Mouse (Mus musculus) thymus, adult 2 months (tissue): Measurements from ENCODE around the gene Zfp366. TPM values are rescaled to one million over a fixed set of nuclear protein-coding genes. Genes with fewer than 3 reads are reported as not detected.
A peak's percentile ranks its signal among the peaks of the same experiment; 100 is the strongest.

Source experiments
- DNase-seq: peaks from one replicate; pipeline ENCODE4 v3.0.0; 2021
- H3K27ac ChIP-seq: fragments of 200-500 bp; 2 replicates; pipeline ENCODE4 v1.5.1; 2012; ENCODE audit warnings: low read length, control low read depth; ENCODE audit not compliant: control insufficient read depth, insufficient read depth
- H3K27me3 ChIP-seq: fragments of 200-500 bp; 2 replicates; pipeline ENCODE4 v1.6.1; 2012; ENCODE audit warnings: mild to moderate bottlenecking, low read length, moderate library complexity, mixed read lengths; ENCODE audit not compliant: control insufficient read depth, insufficient read depth
- H3K36me3 ChIP-seq: fragments of 200-500 bp; 2 replicates; pipeline ENCODE4 v1.6.1; 2012; ENCODE audit warnings: mild to moderate bottlenecking, low read length, moderate library complexity; ENCODE audit not compliant: control insufficient read depth, insufficient read depth
- H3K4me1 ChIP-seq: fragments of 200-500 bp; replicated peaks from 2 replicates; pipeline ENCODE4 v1.6.1; 2012; ENCODE audit warnings: low read length; ENCODE audit not compliant: control insufficient read depth, insufficient read depth
- H3K4me3 ChIP-seq: fragments of 200-500 bp; 2 replicates; pipeline ENCODE4 v1.5.1; 2012; ENCODE audit warnings: mild to moderate bottlenecking, low read length, control low read depth, moderate library complexity; ENCODE audit not compliant: control insufficient read depth, insufficient read depth
- CTCF ChIP-seq: fragments of 200-500 bp; IDR thresholded peaks from 2 replicates; pipeline ENCODE4 v1.5.1; 2012; ENCODE audit warnings: mild to moderate bottlenecking, control low read depth, low read length, moderate library complexity, borderline replicate concordance; ENCODE audit not compliant: control insufficient read depth, poor library complexity, insufficient read depth; ENCODE audit errors: extremely low read depth
- POLR2A ChIP-seq: fragments of 200-500 bp; IDR thresholded peaks from 2 replicates; pipeline ENCODE4 v1.6.1; 2012; ENCODE audit warnings: mild to moderate bottlenecking, low read length, control low read depth, moderate library complexity; ENCODE audit not compliant: control insufficient read depth, poor library complexity, insufficient read depth; ENCODE audit errors: extremely low read depth
- WGBS: fragments of 180-500 bp; shearing (Covaris S2); methylation state at CpG from one replicate; pipeline ENCODE4 v1.1.7; 2018; 5-methylcytosine and 5-hydroxymethylcytosine counted together
- polyA plus RNA-seq: library from polyadenylated mRNA; depleted of rRNA; stranded (reverse); fragments of >200 nt; gene quantifications from 2 replicates; pipeline ENCODE4 v1.2.3, GENCODE M21; 2012; rRNA removed

The Zfp366 gene
- polyA plus RNA-seq = 4.1 and 5.9 TPM in 2 replicates

- Histone ChIP-seq H3K4me3 (no peak within 1 kb of the TSS), H3K27me3 (no peaks in the 10 kb centered on the region), H3K27ac (peak within 1 kb of the TSS; percentile 39; the same call in 1 of the 2 replicates), H3K4me1 (no peaks in the 10 kb centered on the region; the same call in 1 of the 2 replicates), H3K36me3 (no peaks in the 10 kb centered on the region)
- TF ChIP-seq POLR2A = no peak
- TF ChIP-seq CTCF = no peak
- WGBS = 41% methylated on average over 11 of the region's 11 CpGs
- no peak for DNase-seq
Observed at GRCm38 (mm10) chr13:99184155-99184886, at the start of gene Zfp366. Gene Zfp366 (plus strand): TSS chr13:99184823.

GRCm38 (mm10) chr13:99138351-99139255 is 46.0 kb upstream of the Zfp366 start:
- H3K36me3 ChIP-seq = no peaks in the 10 kb centered on the region
- no peak for DNase-seq
- 66% methylated on average over 12 of the region's 12 CpGs for WGBS
- no peak overlapping the region for H3K4me3 ChIP-seq
- no peaks in the 10 kb centered on the region for H3K27me3 ChIP-seq
- no peak overlapping the region for H3K27ac ChIP-seq
- TF ChIP-seq CTCF = no peak
- no peak for TF ChIP-seq POLR2A
- no peaks in the 10 kb centered on the region for H3K4me1 ChIP-seq

- TF ChIP-seq POLR2A (no peak), CTCF (no peak)
- Histone ChIP-seq H3K4me3 (no peak overlapping the region), H3K27me3 (no peaks in the 10 kb centered on the region), H3K4me1 (peaks cover 10% of the 10 kb centered on the region), H3K27ac (no peak overlapping the region), H3K36me3 (no peaks in the 10 kb centered on the region)
- 30% methylated on average over 13 of the region's 13 CpGs for WGBS
- peak; percentile 5 for DNase-seq
Observed at GRCm38 (mm10) chr13:99146355-99146871, 38.2 kb upstream of the Zfp366 start.

- H3K4me3 ChIP-seq = no peak overlapping the region
- WGBS = 91% methylated on average over 6 of the region's 6 CpGs
- H3K4me1 ChIP-seq = peaks cover 10% of the 10 kb centered on the region
- no peak for DNase-seq
- H3K27ac ChIP-seq = no peak overlapping the region
- no peak for TF ChIP-seq POLR2A
- TF ChIP-seq CTCF = no peak
- no peaks in the 10 kb centered on the region for H3K36me3 ChIP-seq
- H3K27me3 ChIP-seq = no peaks in the 10 kb centered on the region; the same call in 1 of the 2 replicates
Observed at GRCm38 (mm10) chr13:99147645-99148111, 36.9 kb upstream of the Zfp366 start.

- no peak overlapping the region for H3K27ac ChIP-seq
- H3K27me3 ChIP-seq = no peaks in the 10 kb centered on the region; the same call in 1 of the 2 replicates
- no peaks in the 10 kb centered on the region for H3K36me3 ChIP-seq
- H3K4me1 ChIP-seq = peaks cover 10% of the 10 kb centered on the region
- H3K4me3 ChIP-seq = no peak overlapping the region
- no peak for TF ChIP-seq POLR2A
- TF ChIP-seq CTCF = no peak
- WGBS = 90% methylated on average over 14 of the region's 14 CpGs
- no peak for DNase-seq
Observed at GRCm38 (mm10) chr13:99149551-99150305, 34.9 kb upstream of the Zfp366 start.

- H3K4me1 ChIP-seq = peaks cover 10% of the 10 kb centered on the region
- DNase-seq = no peak
- no peaks in the 10 kb centered on the region for H3K36me3 ChIP-seq
- H3K27ac ChIP-seq = no peak overlapping the region
- TF ChIP-seq POLR2A (no peak), CTCF (no peak)
- WGBS = 95% methylated on average over 6 of the region's 6 CpGs
- H3K27me3 ChIP-seq = no peaks in the 10 kb centered on the region; the same call in 1 of the 2 replicates
- no peak overlapping the region for H3K4me3 ChIP-seq
Observed at GRCm38 (mm10) chr13:99150626-99151025, 34.0 kb upstream of the Zfp366 start.
